Mouse (Mus musculus) brain, embryonic 18.5 days (tissue): ENCODE results near the gene Bcl11b.
A peak's percentile ranks its signal among the peaks of the same experiment; 100 is the strongest.

Experiments used
- DNase-seq: peaks from one replicate; pipeline ENCODE4 v3.0.0-alpha.2; 2012; ENCODE audit warnings: low read depth, low spot score

Bcl11b gene

DNA sequence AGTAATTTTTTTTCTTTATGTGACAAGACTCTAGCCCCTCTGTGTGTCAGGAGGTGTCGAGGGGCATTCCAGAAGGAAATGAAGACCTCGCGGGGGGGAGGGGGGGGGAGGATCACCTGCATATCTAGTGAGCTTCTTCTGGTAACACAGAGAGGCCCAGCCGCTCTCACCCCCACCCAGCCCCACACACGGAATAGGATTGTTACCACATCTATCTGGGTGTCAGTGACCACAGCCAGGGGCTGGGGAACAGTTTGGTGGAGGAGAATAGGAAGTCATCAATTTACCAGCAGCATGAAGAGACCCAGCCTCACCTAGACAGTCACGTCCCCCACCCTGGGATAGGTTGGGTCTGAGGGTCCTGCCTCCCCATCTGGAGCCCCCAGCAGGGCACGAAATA is 67.0 kb downstream of the Bcl11b start:
- DNase-seq: no peak

DNA sequence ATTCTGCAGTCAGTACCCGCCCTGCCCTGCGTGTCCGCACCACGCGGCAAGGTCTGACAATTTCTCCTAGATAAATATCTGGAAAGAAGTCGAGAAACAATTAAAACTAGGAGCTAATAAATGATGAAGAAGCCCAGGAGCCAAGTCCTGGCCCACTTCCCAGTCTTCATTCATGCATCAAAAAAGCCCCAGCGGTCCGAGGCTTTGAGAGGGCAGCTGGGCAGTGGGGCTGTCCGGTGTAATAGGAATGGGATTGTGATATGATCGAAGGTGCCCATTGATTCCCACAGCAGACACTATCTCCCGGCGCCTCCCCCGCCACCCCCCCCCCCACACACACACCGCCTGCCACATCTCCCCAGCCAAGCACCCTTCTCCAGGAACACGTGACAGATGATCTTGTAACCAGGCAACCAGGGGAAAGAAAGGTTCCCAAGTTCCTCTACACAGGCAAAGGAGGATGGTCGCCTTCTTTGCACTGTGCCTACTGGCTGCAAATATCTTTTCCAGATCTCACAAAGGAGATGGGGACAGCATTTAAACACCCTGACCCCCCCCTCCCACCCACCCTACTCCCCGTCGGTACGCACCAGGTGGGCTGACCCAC is 68.5 kb downstream of the Bcl11b start:
- peak; percentile 56 for DNase-seq

DNA sequence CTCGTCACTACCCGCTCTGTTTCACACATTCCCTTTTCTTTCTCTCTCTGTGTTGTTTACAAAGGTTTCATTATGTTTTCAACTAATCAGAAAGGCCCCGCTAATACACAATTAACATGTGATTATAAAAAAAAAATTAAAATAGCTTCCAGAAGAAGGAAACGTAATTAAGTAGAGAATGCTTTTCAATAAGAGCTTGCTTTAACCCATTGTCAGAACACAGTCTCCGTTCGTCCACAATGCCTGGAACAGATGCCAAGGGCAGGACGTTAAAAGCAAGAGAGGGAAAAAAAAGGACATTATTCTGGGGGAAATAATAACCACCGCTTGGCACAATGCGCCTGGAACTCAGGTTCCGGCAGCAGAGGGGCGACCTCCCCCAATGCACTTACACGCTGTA is 71.3 kb downstream of the Bcl11b start:
- no peak for DNase-seq

DNA sequence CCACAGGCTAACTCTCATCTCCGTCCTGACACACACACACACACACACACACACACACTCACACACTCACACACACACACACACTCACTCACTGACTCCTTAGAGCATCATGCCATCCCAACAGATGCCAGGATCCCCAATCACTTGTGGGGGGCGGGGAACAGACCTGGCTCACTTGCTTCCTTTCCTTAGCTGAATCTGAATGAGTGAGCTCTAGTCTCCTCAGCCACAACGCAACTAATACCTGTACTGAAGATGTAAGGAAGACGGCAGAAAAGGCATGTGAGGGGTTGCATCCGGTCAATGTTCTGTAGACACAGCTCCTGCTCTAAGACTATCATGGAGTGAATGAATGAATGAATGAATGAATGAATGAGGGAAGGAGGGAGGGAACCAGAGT is 71.9 kb downstream of the Bcl11b start:
- no peak for DNase-seq

DNA sequence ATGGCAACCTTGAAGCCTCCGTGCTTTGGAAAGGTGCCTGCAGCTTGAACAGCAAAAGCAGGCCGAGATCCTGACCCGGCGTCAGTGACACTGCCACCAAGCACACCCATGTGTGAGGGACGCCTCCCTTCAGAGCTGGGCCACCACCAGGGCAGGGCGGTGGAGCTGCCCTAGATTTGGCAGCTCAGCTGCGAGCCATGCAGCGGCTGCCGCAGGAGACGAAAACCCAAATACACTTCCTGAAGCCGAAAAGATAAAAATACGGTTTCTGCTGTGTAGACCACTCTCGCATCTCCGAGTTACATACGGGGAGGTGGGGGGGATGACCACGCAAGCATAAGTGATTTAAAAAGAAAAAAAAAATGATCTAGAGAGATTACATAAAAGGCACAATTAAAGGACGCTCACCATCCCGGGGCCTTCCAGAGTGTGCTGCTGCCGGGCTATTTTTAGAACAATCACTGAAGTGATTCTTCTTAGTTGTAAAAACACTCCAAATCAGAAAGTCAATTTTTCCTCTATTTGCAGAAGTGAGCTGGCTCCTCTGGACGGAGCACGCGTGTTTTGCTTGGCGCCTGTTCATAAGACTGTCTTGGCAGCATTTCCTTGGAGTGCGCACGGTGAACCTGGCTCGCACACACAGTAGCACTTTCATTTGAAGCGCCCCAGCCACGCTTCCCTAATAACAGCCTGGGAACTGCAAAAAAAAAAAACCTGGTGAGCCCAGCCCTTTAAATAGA is 72.6 kb downstream of the Bcl11b start:
- DNase-seq: peak; percentile 61

DNA sequence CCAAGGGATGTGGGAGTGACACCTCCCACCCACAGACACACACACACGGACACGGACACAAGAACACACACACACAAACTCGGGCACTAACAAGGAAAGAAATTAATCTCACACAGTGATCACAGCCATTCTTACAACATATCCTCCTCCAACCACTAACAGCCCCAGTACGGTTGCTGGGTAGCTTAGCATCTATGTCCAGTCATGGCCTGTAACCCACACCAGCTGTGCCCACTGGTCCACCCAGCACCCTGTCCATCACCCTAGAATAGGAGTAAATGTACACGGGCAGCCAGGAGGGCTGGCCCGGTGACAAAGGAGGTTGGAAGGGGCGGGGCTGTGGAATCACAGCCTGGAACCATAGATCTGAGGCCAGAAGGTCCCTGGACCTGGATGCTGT is 74.5 kb downstream of the Bcl11b start:
- DNase-seq: no peak

DNA sequence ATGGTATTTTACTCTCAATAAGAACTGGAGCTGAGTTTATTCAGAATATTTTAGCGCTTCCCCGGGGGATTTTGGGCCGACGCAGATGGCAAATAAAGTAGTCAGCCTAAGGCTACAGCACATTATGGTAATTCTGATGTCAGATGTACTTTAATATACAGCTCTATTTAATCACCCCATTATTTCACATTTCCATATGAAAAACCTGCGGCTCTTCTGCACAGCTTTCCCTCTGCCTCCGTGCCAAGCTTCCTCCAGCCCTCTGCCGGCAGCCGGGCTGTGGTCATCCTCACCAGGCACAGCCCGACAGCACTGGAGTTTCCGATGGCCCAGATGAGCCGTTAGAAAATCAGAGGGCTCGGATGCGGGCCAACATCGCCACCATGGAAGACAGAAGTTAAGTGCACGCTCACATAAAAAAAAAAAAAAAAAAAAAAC is 74.9 kb downstream of the Bcl11b start:
- peak; percentile 62 for DNase-seq

DNA sequence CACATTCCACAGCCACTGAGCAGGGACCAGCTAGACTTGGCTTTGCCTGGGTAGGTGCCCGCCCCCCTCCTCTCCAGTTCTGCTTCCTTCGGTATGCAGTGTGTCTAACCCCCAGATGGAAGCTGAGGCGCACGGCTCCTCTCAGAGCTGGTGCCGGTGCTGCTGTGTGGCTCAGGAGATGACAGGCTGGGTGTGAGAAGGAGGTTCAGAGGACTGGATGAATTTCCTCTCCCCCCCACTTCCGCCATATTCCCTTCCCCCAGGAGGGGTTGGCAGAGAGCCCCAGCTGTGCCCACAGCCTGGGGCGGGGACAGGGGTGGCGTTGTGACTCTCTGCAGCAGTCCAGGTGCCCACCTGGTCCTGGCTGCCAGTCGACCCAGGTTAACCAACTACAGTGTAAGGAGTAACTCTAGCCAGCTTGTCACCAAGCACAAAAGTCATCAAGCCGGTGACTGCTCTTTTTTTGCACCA is 75.4 kb downstream of the Bcl11b start:
- DNase-seq: no peak

DNA sequence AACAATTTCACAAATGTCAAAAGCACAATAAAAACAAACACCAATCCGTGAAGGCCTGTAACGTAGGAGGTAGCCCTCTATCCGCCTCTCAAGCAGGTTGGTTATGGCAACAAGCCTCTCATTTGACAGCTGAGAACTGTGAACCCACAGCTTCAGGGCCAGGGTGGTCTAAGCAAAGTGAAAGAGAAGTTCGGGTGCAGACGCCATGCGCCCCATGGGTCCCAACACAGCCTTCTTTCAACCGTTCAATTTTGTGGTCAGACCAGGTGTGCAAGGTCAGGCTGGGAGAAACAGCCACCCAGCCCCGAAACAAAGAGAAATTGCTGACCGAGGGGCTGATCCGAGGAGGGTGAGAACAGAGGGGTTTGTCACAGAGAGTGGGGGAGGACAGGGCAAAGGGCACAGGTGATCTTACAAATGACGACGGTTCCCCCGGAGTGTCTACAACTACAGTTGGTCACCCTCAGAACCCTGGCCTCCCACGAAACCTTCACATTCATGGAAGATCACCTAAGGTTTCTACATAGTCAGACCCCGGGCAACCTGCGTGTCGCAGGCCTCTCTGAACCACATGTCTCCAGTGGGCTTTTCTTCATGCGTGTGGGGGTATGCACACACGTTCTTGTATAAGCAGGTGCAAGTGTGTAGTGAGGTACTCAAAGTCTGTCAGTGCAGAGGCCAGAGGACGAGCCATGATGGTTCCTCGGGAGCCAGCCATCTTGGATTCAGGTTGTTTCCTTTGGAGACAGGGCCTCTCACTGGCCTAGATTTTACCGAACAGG is 77.1 kb downstream of the Bcl11b start:
- DNase-seq: no peak

DNA sequence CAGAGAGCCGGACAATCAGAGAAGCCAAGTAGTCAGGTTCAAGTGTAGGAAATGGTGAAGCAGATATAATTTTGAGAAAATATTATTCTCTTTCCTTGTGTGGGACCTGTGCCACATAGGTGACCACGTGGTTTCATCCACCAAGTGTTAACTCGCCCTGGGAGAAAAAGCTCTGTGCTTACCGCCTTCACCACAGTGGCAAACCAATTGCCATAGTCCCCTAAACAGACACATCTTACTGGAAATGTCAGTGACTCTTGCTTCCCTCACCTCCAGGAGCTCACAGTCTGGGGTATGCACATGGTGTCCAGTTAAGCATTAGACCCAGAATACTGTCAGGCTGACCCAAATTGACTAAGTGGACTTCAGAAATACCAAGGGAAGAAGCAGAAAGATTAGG is 78.7 kb downstream of the Bcl11b start:
- DNase-seq: no peak

DNA sequence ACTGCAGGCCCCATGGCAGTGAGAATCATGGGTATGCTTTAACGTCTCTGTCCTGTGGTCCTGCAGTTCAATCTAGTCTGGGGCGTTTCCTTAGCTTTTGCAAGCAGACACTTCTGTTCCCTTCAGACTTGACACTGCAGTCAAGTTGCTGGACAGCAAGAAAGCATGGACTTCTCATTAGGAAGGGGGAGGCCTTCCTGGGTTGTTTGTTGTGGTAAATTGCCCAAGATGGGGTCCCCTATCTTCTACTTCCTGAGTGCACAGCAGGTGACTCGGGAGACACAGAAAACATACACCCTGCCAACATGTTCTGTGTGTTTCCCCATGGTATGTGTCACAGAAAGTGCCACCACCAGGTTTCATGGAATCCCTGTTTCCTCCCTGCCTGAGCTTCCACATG is 79.4 kb downstream of the Bcl11b start:
- no peak for DNase-seq

DNA sequence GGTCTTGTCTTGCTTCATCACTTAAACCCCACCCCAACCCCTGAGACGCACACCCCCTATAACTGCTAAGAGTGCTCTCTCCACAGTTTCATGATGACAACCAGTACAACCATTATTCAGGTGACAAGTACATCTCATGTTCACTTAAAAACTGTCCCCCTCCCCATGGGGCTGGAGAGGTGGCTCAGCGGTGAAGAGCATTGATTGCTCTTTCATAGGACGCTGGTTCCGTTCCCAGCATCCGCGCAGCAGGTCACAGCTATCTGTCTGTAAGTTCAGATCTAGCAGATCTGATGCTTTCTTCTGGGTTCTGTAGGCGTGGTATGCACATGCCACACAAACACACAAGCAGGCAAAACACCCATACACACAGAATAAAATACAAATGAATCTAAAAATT is 81.2 kb downstream of the Bcl11b start:
- no peak for DNase-seq

DNA sequence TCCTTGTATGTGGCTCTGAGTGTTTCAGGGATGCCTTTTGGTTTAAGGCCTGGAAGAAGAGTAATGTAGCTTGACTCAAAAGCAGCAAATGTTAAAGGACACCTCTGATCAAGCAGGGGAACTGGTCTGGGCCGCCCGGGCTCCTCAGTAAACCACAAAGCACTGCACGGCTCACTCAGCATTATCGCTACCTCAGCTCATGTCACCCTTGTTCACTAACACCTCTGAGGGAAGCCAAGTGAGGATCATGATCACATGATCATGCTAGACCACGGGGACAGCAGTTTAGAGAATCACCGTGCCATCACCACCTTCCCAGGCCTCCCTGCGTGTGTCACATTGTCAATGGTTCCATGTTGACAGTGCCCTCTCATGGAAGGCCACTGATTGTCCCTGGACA is 81.8 kb downstream of the Bcl11b start:
- no peak for DNase-seq

DNA sequence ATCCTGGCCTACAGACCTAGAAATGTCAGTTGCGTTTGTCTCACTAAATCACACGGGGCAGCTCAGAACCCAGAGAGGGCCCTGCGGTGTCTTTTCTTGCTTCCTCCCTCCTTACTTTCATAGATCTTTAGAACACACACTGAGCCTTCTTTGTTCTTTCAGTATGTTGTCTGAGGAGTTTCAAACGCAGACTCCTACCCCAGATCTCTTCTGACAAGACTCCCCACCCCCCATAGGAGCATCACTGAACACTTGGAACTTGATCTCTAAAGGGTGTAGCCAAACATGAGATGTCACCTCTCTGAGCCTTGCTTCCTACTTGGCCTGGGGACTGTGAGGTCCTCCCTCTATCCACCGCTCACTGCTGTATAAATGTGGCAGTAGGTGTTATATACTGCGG is 82.2 kb downstream of the Bcl11b start:
- DNase-seq: no peak

DNA sequence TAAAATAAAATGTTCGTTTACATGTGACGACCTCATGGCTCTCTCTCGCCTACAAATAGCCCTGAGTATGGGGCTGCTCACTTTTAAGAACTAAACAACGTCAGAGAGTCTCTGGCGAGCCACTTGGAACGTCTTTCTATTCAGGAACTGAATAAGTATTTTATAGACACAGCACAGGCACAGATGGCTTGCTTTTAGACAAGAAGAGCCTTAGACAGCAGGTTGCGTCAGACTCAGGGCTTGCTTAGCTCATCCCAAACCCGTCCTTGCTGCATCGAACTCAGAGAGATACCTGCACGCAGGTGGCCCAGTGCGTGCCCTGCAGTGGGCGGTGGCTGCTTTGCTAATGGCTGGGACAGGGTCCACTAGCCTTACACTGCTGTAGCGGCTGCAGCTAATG is 82.7 kb downstream of the Bcl11b start:
- no peak for DNase-seq

DNA sequence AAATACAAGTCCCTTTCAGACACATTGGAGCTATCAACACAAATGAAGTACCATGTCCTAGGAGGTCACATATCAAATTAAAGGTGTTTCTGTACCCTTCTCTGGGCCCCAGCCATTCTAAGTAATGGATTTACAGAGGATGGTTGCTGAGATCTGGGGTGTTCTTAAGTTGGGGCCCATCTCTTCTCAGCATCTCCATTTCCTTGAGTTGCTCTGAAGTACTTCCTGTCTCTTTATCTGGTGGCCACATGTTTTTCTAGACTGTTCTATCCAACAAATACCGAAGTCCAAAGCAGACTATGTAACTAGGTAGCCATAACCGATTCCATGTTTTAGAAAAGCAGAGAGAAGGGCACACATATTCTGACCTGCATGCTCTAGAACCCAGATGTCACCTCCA is 83.3 kb downstream of the Bcl11b start:
- no peak for DNase-seq

DNA sequence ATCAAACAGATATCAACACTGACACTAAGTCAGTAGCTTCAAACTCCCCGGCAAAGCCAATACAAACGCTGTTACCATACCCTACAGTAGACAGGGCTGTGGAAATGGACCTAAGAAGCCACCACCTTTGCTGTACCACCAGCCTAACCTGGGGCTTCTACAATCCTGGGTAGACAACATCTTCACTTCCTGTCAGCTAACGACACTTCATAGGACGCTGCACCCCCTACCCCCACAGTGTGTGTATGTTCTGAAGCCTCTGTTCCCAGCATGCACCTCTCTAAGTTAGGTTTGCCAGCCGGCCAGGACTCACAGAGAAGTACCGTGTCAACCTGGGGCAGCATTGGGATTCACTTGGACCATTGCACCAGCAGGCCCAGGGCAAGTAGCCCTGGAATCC is 84.6 kb downstream of the Bcl11b start:
- DNase-seq: no peak

DNA sequence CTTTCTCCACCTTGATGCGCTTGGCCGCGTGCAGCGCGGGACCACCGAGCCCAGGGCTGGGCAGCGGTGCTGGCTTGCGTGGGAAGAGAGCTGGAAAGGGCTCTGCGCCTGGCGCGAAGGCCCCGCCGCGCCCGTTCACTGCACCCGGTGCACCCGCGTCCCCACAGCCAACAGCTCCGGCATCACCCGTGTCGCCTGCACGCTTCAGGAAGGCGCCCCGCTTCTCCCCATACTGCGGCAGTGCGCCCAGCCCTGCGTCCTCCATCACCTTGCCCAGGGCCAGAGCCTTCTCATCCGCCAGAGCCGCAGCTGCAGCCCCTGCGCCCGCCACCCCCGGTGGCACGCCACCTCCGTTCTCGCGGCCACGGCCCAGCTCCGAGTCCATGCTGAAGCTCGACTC is 87.4 kb downstream of the Bcl11b start:
- no peak for DNase-seq

DNA sequence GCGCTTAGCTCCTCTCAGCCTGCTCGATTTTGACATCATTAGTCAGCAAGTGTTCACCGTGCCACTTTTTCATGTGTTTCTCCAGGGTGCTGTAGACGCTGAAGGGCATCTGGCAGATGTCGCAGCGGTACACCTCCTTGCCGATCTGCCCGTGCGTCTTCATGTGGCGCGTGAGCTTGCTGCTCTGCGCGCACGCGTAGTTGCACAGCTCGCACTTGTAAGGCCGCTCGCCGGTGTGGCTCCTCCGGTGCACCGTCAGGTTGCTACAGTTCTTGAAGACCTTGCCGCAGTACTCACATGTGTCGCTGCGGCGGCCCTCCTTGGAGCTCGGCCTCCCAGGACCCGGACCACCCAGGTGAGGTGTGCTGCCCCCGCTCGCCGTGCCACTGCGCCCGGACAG is 88.0 kb downstream of the Bcl11b start:
- no peak for DNase-seq

DNA sequence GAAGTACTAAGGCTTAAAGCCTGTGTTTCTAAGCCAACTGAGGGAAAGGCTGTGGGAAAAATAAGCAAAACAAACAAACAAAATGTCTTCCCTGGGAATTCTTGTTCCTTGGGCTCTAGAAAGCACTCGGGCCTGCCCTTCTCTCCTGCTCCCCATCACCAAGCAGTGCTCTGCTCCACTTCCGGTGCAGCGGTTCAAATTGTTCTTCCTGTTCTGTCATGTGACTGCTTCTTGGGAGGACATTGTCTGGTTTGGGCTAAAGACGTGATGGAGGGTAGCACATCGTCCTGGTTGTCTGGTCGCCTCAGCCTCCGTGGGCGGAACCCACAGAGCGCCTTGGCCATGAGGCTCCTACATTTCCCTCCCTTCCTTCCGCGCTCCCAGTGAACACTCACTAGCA is 94.6 kb downstream of the Bcl11b start:
- DNase-seq: no peak

DNA sequence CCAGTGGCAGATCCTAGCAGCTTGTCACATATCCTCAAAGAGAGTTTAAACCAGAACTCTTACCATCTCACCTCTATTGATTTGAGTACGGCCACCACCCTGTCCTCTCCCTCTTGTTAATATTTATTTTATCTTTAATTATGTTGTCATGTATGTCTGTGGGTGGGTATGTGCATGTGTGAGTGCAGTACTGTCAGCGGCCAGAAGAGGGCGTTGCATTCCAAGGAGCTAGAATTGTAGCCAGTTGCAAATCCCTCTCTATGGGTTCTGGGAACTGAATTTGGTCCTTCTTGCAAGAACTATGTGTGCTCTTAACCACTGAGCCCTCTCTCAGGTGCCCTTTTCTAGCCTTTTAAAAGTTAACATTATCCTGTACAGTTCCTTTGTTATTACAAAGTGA is 98.1 kb downstream of the Bcl11b start:
- DNase-seq: no peak

DNA sequence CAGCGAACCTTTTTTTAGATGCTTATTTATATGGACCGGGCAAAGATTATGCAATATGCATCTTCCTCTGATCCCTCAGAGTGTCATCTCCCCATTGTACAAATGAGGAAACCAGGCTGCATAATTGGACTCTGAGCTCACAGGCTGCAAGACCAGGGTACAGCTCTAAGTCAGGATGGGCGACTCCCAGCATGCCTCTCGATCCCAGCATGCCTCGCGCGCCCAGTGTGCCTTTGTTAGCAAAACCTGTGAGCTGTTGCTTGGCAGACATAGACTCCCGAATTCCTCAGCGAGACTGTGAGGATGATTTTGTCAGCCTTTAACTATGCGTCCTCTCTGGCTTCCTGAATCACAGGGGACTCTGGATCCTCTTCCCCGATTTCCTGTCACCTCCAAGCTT is 98.9 kb downstream of the Bcl11b start:
- DNase-seq: no peak

DNA sequence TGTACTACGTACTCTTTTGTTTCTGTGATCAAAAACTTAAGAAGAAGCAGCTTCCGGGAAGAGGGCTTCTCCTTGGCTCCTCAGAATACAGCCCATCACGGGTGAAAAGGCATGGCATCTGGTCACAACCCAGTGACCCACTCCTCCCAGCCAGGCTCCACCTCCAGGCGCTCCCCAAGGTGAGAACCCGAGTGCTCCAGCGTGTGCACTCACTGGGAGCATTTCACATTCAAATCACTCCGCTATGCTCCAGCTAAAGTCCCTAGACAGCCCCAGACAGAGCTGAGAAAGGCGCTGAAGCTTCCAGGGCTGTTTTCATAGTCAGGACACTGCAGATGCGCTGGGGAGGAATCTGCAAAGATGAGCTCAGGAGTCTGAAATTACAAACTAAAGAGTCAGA is 99.5 kb downstream of the Bcl11b start:
- DNase-seq: no peak
